Mouse (Mus musculus) heart, embryonic 10.5 days (tissue): ENCODE results near the gene Ttc7b. TPM values are rescaled to one million over a fixed set of nuclear protein-coding genes. Genes with fewer than 3 reads are reported as not detected.
A peak's percentile ranks its signal among the peaks of the same experiment; 100 is the strongest.

Source experiments
- DNase-seq: peaks from one replicate; pipeline ENCODE4 v3.0.0-alpha.2; 2017; ENCODE audit warnings: low spot score
- H3K27ac ChIP-seq: fragments of 300-500 bp; sonication (generic); 2 replicates; pipeline ENCODE4 v1.5.1; 2016; ENCODE audit warnings: mild to moderate bottlenecking
- H3K27me3 ChIP-seq: fragments of 300-500 bp; sonication (generic); 2 replicates; pipeline ENCODE4 v1.6.1; 2016; ENCODE audit warnings: mild to moderate bottlenecking; ENCODE audit not compliant: poor library complexity, insufficient read depth, severe bottlenecking
- H3K36me3 ChIP-seq: fragments of 300-500 bp; sonication (generic); 2 replicates; pipeline ENCODE4 v1.6.1; 2016; ENCODE audit warnings: mild to moderate bottlenecking, moderate library complexity
- H3K4me1 ChIP-seq: fragments of 300-500 bp; sonication (generic); 2 replicates; pipeline ENCODE4 v1.6.1; 2016; ENCODE audit warnings: mild to moderate bottlenecking
- H3K4me3 ChIP-seq: fragments of 300-500 bp; sonication (generic); 2 replicates; pipeline ENCODE4 v1.5.1; 2016; ENCODE audit warnings: mild to moderate bottlenecking, moderate library complexity
- H3K9me3 ChIP-seq: fragments of 300-500 bp; sonication (generic); 2 replicates; pipeline ENCODE4 v1.6.1; 2016; ENCODE audit warnings: mild to moderate bottlenecking, moderate library complexity
- WGBS: fragments of 180-500 bp; shearing (Covaris S2); methylation state at CpG from one replicate; pipeline ENCODE4 v1.1.7; 2016; 5-methylcytosine and 5-hydroxymethylcytosine counted together
- polyA plus RNA-seq: library from polyadenylated mRNA; unstranded; fragments of >200 nt; fragmentation: Nextera tagmentation; extraction: Ambion mirVana; gene quantifications from 2 replicates; pipeline ENCODE4 v1.2.1, GENCODE M21; 2016

Ttc7b gene
- polyA plus RNA-seq, 1 experiment from 2014 or later = 5.9 TPM

GRCm38 (mm10) chr12:100465101-100465715, 55.4 kb downstream of the Ttc7b start:
- no peak overlapping the region for H3K27ac ChIP-seq
- peaks cover 4% of the 10 kb centered on the region for H3K4me1 ChIP-seq
- no peaks in the 10 kb centered on the region for H3K27me3 ChIP-seq
- no peaks in the 10 kb centered on the region for H3K9me3 ChIP-seq
- H3K36me3 ChIP-seq = peaks cover 12% of the 10 kb centered on the region; the same call in 1 of the 2 replicates
- WGBS = 53% methylated on average over 1 of the region's 4 CpGs
- no peak for DNase-seq
- H3K4me3 ChIP-seq = no peak overlapping the region

GRCm38 (mm10) chr12:100457701-100458100, 62.9 kb downstream of the Ttc7b start:
- Histone ChIP-seq H3K4me1 (peaks cover 9% of the 10 kb centered on the region), H3K9me3 (no peaks in the 10 kb centered on the region), H3K36me3 (0 out of 2 replicates have a peak, but pooled peaks cover 9% of the 10 kb centered on the region), H3K4me3 (no peak overlapping the region), H3K27ac (no peak overlapping the region), H3K27me3 (no peaks in the 10 kb centered on the region)
- DNase-seq = no peak
- 92% methylated on average over 7 of the region's 7 CpGs for WGBS

GRCm38 (mm10) chr12:100456257-100456975, 64.2 kb downstream of the Ttc7b start:
- Histone ChIP-seq H3K9me3 (no peaks in the 10 kb centered on the region), H3K4me1 (peaks cover 9% of the 10 kb centered on the region), H3K27ac (peak overlapping the region; percentile 56), H3K36me3 (0 out of 2 replicates have a peak, but pooled peaks cover 11% of the 10 kb centered on the region), H3K27me3 (no peaks in the 10 kb centered on the region), H3K4me3 (no peak overlapping the region)
- no peak for DNase-seq
- WGBS = 52% methylated on average over 10 of the region's 10 CpGs

GRCm38 (mm10) chr12:100455453-100455852, 65.2 kb downstream of the Ttc7b start:
- Histone ChIP-seq H3K4me3 (no peak overlapping the region), H3K4me1 (peaks cover 9% of the 10 kb centered on the region), H3K9me3 (no peaks in the 10 kb centered on the region), H3K27me3 (no peaks in the 10 kb centered on the region), H3K27ac (peak overlapping the region; percentile 38; the same call in 1 of the 2 replicates), H3K36me3 (0 out of 2 replicates have a peak, but pooled peaks cover 11% of the 10 kb centered on the region)
- no peak for DNase-seq
- 66% methylated on average over 2 of the region's 2 CpGs for WGBS

GRCm38 (mm10) chr12:100447701-100448277, 72.8 kb downstream of the Ttc7b start:
- Histone ChIP-seq H3K4me1 (peaks cover 20% of the 10 kb centered on the region; the same call in 1 of the 2 replicates), H3K27me3 (no peaks in the 10 kb centered on the region), H3K9me3 (no peaks in the 10 kb centered on the region), H3K27ac (no peak overlapping the region), H3K4me3 (no peak overlapping the region), H3K36me3 (peaks cover 13% of the 10 kb centered on the region; the same call in 1 of the 2 replicates)
- 83% methylated on average over 12 of the region's 12 CpGs for WGBS
- no peak for DNase-seq

- Histone ChIP-seq H3K27ac (no peak overlapping the region), H3K4me3 (no peak overlapping the region), H3K9me3 (no peaks in the 10 kb centered on the region)
Measured at GRCm38 (mm10) chr12:100447161-100447560, 73.5 kb downstream of the Ttc7b start.

GRCm38 (mm10) chr12:100445686-100446085, 74.9 kb downstream of the Ttc7b start:
- Histone ChIP-seq H3K36me3 (peaks cover 19% of the 10 kb centered on the region; the same call in 1 of the 2 replicates), H3K4me3 (no peak overlapping the region), H3K27me3 (no peaks in the 10 kb centered on the region), H3K4me1 (peaks cover 23% of the 10 kb centered on the region), H3K9me3 (no peaks in the 10 kb centered on the region), H3K27ac (peak overlapping the region; percentile 31; the same call in 1 of the 2 replicates)
- DNase-seq = no peak
- 83% methylated on average over 7 of the region's 7 CpGs for WGBS

More at GRCm38 (mm10) chr12:100447161-100447560, 73.5 kb downstream of the Ttc7b start:
- DNase-seq = no peak
- H3K36me3 ChIP-seq = peaks cover 16% of the 10 kb centered on the region; the same call in 1 of the 2 replicates
- no peaks in the 10 kb centered on the region for H3K27me3 ChIP-seq
- peaks cover 20% of the 10 kb centered on the region; the same call in 1 of the 2 replicates for H3K4me1 ChIP-seq
- 75% methylated on average over 6 of the region's 6 CpGs for WGBS

- no peaks in the 10 kb centered on the region for H3K9me3 ChIP-seq
- 0 out of 2 replicates have a peak overlapping the region, but pooled peaks have one; percentile 31 for H3K27ac ChIP-seq
- H3K4me3 ChIP-seq = no peak overlapping the region
- H3K27me3 ChIP-seq = no peaks in the 10 kb centered on the region
- peaks cover 27% of the 10 kb centered on the region for H3K4me1 ChIP-seq
- WGBS = 76% methylated on average over 6 of the region's 6 CpGs
- H3K36me3 ChIP-seq = peaks cover 19% of the 10 kb centered on the region; the same call in 1 of the 2 replicates
- no peak for DNase-seq
Measured at GRCm38 (mm10) chr12:100445271-100445670, 75.4 kb downstream of the Ttc7b start.

- peaks cover 33% of the 10 kb centered on the region for H3K4me1 ChIP-seq
- 85% methylated on average over 3 of the region's 3 CpGs for WGBS
- DNase-seq = no peak
- no peaks in the 10 kb centered on the region for H3K9me3 ChIP-seq
- H3K36me3 ChIP-seq = peaks cover 19% of the 10 kb centered on the region; the same call in 1 of the 2 replicates
- H3K4me3 ChIP-seq = no peak overlapping the region
- H3K27me3 ChIP-seq = no peaks in the 10 kb centered on the region
- H3K27ac ChIP-seq = no peak overlapping the region
Measured at GRCm38 (mm10) chr12:100444671-100445165, 75.9 kb downstream of the Ttc7b start.

GRCm38 (mm10) chr12:100443452-100443851, 77.2 kb downstream of the Ttc7b start:
- no peaks in the 10 kb centered on the region for H3K9me3 ChIP-seq
- WGBS = 83% methylated on average over 6 of the region's 6 CpGs
- no peak for DNase-seq
- no peak overlapping the region for H3K27ac ChIP-seq
- peaks cover 39% of the 10 kb centered on the region for H3K4me1 ChIP-seq
- no peak overlapping the region for H3K4me3 ChIP-seq
- no peaks in the 10 kb centered on the region for H3K27me3 ChIP-seq
- peaks cover 19% of the 10 kb centered on the region; the same call in 1 of the 2 replicates for H3K36me3 ChIP-seq

GRCm38 (mm10) chr12:100441609-100442008, 79.0 kb downstream of the Ttc7b start:
- no peak overlapping the region for H3K27ac ChIP-seq
- 91% methylated on average over 4 of the region's 4 CpGs for WGBS
- no peak for DNase-seq
- peaks cover 19% of the 10 kb centered on the region; the same call in 1 of the 2 replicates for H3K36me3 ChIP-seq
- no peak overlapping the region for H3K4me3 ChIP-seq
- no peaks in the 10 kb centered on the region for H3K27me3 ChIP-seq
- peaks cover 35% of the 10 kb centered on the region for H3K4me1 ChIP-seq
- H3K9me3 ChIP-seq = no peaks in the 10 kb centered on the region

GRCm38 (mm10) chr12:100439883-100440282, 80.7 kb downstream of the Ttc7b start:
- no peaks in the 10 kb centered on the region for H3K27me3 ChIP-seq
- H3K4me1 ChIP-seq = peaks cover 22% of the 10 kb centered on the region
- H3K9me3 ChIP-seq = no peaks in the 10 kb centered on the region
- 58% methylated on average over 3 of the region's 3 CpGs for WGBS
- no peak for DNase-seq
- H3K4me3 ChIP-seq = no peak overlapping the region
- peaks cover 16% of the 10 kb centered on the region; the same call in 1 of the 2 replicates for H3K36me3 ChIP-seq
- 0 out of 2 replicates have a peak overlapping the region, but pooled peaks have one; percentile 22 for H3K27ac ChIP-seq
